Mouse (Mus musculus) bone marrow, adult 2 months (tissue): ENCODE measurements around the gene Hrh2.

Experiments used
- CTCF ChIP-seq: fragments of 200-500 bp; IDR thresholded peaks from 2 replicates; pipeline ENCODE4 v1.5.1; 2011; ENCODE audit warnings: low read length, control low read depth; ENCODE audit not compliant: control insufficient read depth, insufficient read depth
- POLR2A ChIP-seq: fragments of 200-500 bp; IDR thresholded peaks from 2 replicates; pipeline ENCODE4 v1.6.1; 2011; ENCODE audit warnings: low read depth, mild to moderate bottlenecking, control low read depth, low read length, borderline replicate concordance; ENCODE audit not compliant: control insufficient read depth

DNA sequence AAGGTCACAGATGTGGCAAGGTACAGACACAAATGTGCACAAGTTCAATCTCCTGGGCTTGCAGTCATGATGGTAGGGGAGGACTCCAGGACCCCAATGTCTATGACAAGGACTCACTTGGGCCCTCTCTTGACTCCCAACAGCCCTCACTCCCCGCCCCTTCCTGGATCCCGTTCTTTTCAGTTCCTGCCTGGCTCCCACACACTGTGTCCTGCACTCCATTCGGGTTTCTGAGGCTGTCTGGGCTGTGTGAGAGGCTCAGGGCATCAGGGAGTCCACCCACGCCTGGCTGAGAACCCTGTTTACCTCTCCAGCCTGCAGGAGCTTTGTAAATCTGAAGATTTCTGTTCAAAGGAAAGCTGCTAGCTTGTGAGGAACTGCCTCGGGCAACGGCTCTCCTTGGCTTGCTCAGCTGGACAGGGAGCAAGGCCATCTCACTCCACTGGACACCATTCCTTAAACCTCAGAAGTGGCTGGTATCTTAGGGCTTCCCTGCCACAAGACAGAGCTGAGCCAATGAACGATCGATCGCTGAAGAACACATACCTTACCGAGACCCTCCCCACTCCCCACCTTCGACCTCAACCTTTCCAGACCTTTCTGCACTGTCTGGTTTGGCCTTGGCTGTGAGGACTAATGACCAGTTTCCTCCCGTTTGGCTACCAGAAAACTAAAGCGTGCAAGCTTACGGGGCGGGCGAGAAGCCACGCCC is 90.4 kb downstream of the Hrh2 start:
- TF ChIP-seq POLR2A (no peak), CTCF (no peak)
